Mouse (Mus musculus): ENCODE results near the gene Olfr495. TPM values are rescaled to one million over a fixed set of nuclear protein-coding genes. Genes with fewer than 3 reads are reported as not detected.

Olfr495 gene
- not detected in 2 replicates for polyA plus RNA-seq (2015; fragmentation: Nextera tagmentation; extraction: Ambion mirVana)

DNA sequence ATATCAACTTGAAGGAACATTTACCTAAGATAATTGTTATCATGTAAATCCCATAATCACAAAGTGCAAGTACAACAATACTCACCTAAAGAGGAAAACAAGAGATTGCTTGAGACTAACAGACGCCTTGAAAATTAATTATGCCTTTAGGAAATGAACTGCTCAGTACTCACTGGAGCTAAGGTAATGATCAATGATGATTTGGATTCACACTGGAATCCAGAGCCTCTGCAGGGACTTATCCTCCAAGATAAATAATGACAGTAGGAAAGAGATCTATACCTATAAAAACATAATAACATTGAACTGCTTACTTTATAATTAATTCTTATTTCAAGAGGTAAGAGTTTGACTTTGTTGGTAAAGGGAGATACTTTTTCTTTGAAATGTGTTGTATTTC is at the start of gene Olfr495:
Olfr495 (plus strand) TSS at position 301 of the 400 bp plus-strand sequence.
- no peak within 1 kb of the TSS for H3K4me3 ChIP-seq
- no peak within 1 kb of the TSS for H3K4me2 ChIP-seq
- no peaks in the 10 kb centered on the region for H3K4me1 ChIP-seq
- H3K9me3 ChIP-seq (replicated peaks) = no peaks in the 10 kb centered on the region
- 76% methylated on average over 1 of the region's 1 CpGs for WGBS
- no peaks in the 10 kb centered on the region for H3K27me3 ChIP-seq
- no peaks in the 10 kb centered on the region for H3K36me3 ChIP-seq (ENCODE audit: poor library complexity, severe bottlenecking)
- ATAC-seq = no peak
- H3K9ac ChIP-seq = no peak within 1 kb of the TSS
- H3K27ac ChIP-seq = no peak within 1 kb of the TSS

DNA sequence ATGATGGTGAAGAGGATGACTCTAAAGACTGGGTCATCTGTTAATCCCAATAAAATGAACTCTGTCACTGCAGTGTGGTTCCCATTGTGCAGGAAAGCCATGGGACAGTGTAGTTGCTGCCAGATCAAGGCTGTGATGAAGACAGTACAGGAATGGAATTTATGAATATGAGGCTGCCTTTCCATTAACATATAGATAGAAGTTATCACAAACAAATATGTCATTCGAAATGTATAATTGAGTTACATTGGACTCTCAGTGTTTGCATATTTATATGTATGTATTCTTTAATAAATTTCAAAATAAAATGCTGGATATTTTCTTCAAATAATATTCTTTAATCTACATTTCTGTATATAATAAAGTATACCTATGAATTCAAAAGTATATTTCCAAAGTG is 46.1 kb upstream of the Olfr495 start, which contains the start of gene Olfr493:
Olfr493 (minus strand) TSS at position 101 of the 400 bp plus-strand sequence.
- Histone ChIP-seq H3K9ac (no peak within 1 kb of the TSS), H3K27me3 (no peaks in the 10 kb centered on the region)
- 70% methylated on average over 1 of the region's 1 CpGs for whole genome bisulfite sequencing

DNA sequence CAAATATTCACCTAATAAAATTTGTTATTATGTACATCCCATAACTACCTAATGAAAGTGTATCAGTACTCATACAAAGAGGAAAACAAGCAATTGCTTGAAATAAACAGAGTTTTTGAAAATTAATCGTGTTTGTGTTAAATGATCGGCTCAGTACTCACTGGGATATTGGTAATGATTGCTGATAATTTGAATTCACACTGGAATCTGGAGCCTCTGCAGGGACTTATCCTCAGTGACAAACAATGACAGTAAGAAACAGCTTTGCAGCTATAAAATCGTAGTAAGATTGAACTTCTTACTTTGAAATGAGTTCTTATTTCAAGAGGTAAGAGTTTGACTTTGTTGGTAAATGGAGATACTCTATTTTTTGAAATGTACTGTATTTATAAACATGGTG is 27.9 kb upstream of the Olfr495 start, which contains the start of gene Olfr494:
Olfr494 (plus strand) TSS at position 301 of the 400 bp plus-strand sequence.
- Histone ChIP-seq H3K4me2 (no peak within 1 kb of the TSS), H3K27me3 (no peaks in the 10 kb centered on the region), H3K9ac (no peak within 1 kb of the TSS), H3K36me3 (ENCODE audit: poor library complexity, severe bottlenecking) (no peaks in the 10 kb centered on the region), H3K4me1 (no peaks in the 10 kb centered on the region), H3K27ac (no peak within 1 kb of the TSS), H3K9me3 (replicated peaks) (no peaks in the 10 kb centered on the region), H3K4me3 (no peak within 1 kb of the TSS)
- ATAC-seq = no peak
- WGBS = 87% methylated on average over 3 of the region's 3 CpGs

More for the DNA sequence above, 46.1 kb upstream of the Olfr495 start, which contains the start of gene Olfr493:
- ATAC-seq = no peak
- H3K4me1 ChIP-seq = no peaks in the 10 kb centered on the region
- no peak within 1 kb of the TSS for H3K4me3 ChIP-seq
- no peaks in the 10 kb centered on the region for H3K9me3 ChIP-seq (replicated peaks)
- no peak within 1 kb of the TSS for H3K27ac ChIP-seq
- no peak within 1 kb of the TSS for H3K4me2 ChIP-seq
- no peaks in the 10 kb centered on the region for H3K36me3 ChIP-seq (ENCODE audit: poor library complexity, severe bottlenecking)

DNA sequence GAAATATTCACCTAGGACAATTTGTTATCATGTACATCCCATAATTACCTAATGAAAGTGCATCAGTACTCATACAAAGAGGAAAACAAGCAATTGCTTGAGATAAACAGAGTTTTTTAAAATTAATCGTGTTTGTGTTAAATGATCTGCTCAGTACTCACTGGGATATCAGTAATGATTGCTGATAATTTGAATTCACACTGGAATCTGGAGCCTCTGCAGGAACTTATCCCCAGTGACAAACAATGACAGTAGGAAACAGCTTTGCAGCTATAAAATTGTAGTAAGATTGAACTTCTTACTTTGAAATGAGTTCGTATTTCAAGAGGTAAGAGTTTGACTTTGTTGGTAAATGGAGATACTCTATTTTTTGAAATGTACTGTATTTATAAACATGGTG is 27.2 kb downstream of the Olfr495 start, which contains the start of gene Olfr497:
Olfr497 (plus strand) TSS at position 301 of the 400 bp plus-strand sequence.
- no peaks in the 10 kb centered on the region for H3K27me3 ChIP-seq
- 87% methylated on average over 2 of the region's 2 CpGs for WGBS
- H3K9me3 ChIP-seq (replicated peaks) = no peaks in the 10 kb centered on the region
- H3K27ac ChIP-seq = no peak within 1 kb of the TSS
- H3K9ac ChIP-seq = no peak within 1 kb of the TSS
- H3K4me2 ChIP-seq = no peak within 1 kb of the TSS
- H3K4me1 ChIP-seq = no peaks in the 10 kb centered on the region
- ATAC-seq = no peak
- no peak within 1 kb of the TSS for H3K4me3 ChIP-seq
- no peaks in the 10 kb centered on the region for H3K36me3 ChIP-seq (ENCODE audit: poor library complexity, severe bottlenecking)

Other genes with a start within 250 kb of the Olfr495 start
- not detected in 2 replicates for gene Olfr485, start 233.3 kb upstream of the Olfr495 start, polyA plus RNA-seq (2015; fragmentation: Nextera tagmentation; extraction: Ambion mirVana)
- not detected in 2 replicates for gene Olfr486, start 220.4 kb upstream of the Olfr495 start, polyA plus RNA-seq (2015; fragmentation: Nextera tagmentation; extraction: Ambion mirVana)
- gene Olfr487, start 178.5 kb upstream of the Olfr495 start, polyA plus RNA-seq (2015; fragmentation: Nextera tagmentation; extraction: Ambion mirVana) = not detected in 2 replicates
- not detected in 2 replicates for gene Olfr488, start 134.8 kb upstream of the Olfr495 start, polyA plus RNA-seq (2015; fragmentation: Nextera tagmentation; extraction: Ambion mirVana)
- gene Olfr490, start 104.2 kb upstream of the Olfr495 start, polyA plus RNA-seq (2015; fragmentation: Nextera tagmentation; extraction: Ambion mirVana) = not detected in 2 replicates
- gene Olfr491, start 79.7 kb upstream of the Olfr495 start, polyA plus RNA-seq (2015; fragmentation: Nextera tagmentation; extraction: Ambion mirVana) = not detected in 2 replicates
- not detected in 2 replicates for gene Olfr492, start 69.5 kb upstream of the Olfr495 start, polyA plus RNA-seq (2015; fragmentation: Nextera tagmentation; extraction: Ambion mirVana)
- gene Olfr493, start 46.2 kb upstream of the Olfr495 start, polyA plus RNA-seq (2015; fragmentation: Nextera tagmentation; extraction: Ambion mirVana) = not detected in 2 replicates
- gene Olfr494, start 27.8 kb upstream of the Olfr495 start, polyA plus RNA-seq (2015; fragmentation: Nextera tagmentation; extraction: Ambion mirVana) = not detected in 2 replicates
- not detected in 2 replicates for gene Olfr497, start 27.3 kb downstream of the Olfr495 start, polyA plus RNA-seq (2015; fragmentation: Nextera tagmentation; extraction: Ambion mirVana)
- gene Olfr498, start 72.2 kb downstream of the Olfr495 start, polyA plus RNA-seq (2015; fragmentation: Nextera tagmentation; extraction: Ambion mirVana) = not detected in 2 replicates
- not detected in 2 replicates for gene Olfr502, start 131.9 kb downstream of the Olfr495 start, polyA plus RNA-seq (2015; fragmentation: Nextera tagmentation; extraction: Ambion mirVana)
- gene Olfr503, start 151.4 kb downstream of the Olfr495 start, polyA plus RNA-seq (2015; fragmentation: Nextera tagmentation; extraction: Ambion mirVana) = not detected in 2 replicates
- not detected in 2 replicates for gene Olfr504, start 172.6 kb downstream of the Olfr495 start, polyA plus RNA-seq (2015; fragmentation: Nextera tagmentation; extraction: Ambion mirVana)
- gene Olfr506, start 217.6 kb downstream of the Olfr495 start, polyA plus RNA-seq (2015; fragmentation: Nextera tagmentation; extraction: Ambion mirVana) = not detected in 2 replicates
- gene Olfr507, start 228.6 kb downstream of the Olfr495 start, polyA plus RNA-seq (2015; fragmentation: Nextera tagmentation; extraction: Ambion mirVana) = not detected in 2 replicates
- not detected in 2 replicates for gene Olfr508, start 236.8 kb downstream of the Olfr495 start, polyA plus RNA-seq (2015; fragmentation: Nextera tagmentation; extraction: Ambion mirVana)